Mouse (Mus musculus) intestine, postnatal 0 days (tissue): ENCODE data around the gene 1700019D03Rik. TPM values are rescaled to one million over a fixed set of nuclear protein-coding genes. Genes with fewer than 3 reads are reported as not detected.
A peak's percentile ranks its signal among the peaks of the same experiment; 100 is the strongest.

Experiments used
- ATAC-seq: fragments of 200-750 bp; cut with Nextera tagmentation; 2 replicates; pipeline ENCODE4 v1.8.0; 2017; ENCODE audit warnings: mild to moderate bottlenecking, moderate TSS enrichment, moderate library complexity
- H3K27ac ChIP-seq: fragments of 300-500 bp; sonication (generic); 2 replicates; pipeline ENCODE4 v1.5.1; 2014; ENCODE audit warnings: mild to moderate bottlenecking, low read depth, low read length, moderate library complexity
- H3K27me3 ChIP-seq: fragments of 300-500 bp; sonication (generic); replicated peaks from 2 replicates; pipeline ENCODE4 v1.6.1; 2014; ENCODE audit warnings: low read length, mixed read lengths; ENCODE audit not compliant: control insufficient read depth, insufficient read depth
- H3K36me3 ChIP-seq: fragments of 300-500 bp; sonication (generic); 2 replicates; pipeline ENCODE4 v1.6.1; 2014; ENCODE audit warnings: mild to moderate bottlenecking, moderate library complexity; ENCODE audit not compliant: control insufficient read depth, insufficient read depth
- H3K4me1 ChIP-seq: fragments of 300-500 bp; sonication (generic); replicated peaks from 2 replicates; pipeline ENCODE4 v1.6.1; 2014; ENCODE audit warnings: antibody characterized with exemption, low read length, mixed read lengths; ENCODE audit not compliant: control insufficient read depth, insufficient read depth
- H3K4me2 ChIP-seq: fragments of 300-500 bp; sonication (generic); replicated peaks from 2 replicates; pipeline ENCODE4 v1.6.1; 2014; ENCODE audit warnings: low read depth, mild to moderate bottlenecking, moderate library complexity
- H3K4me3 ChIP-seq: fragments of 300-500 bp; sonication (generic); 2 replicates; pipeline ENCODE4 v1.5.1; 2014; ENCODE audit warnings: low read depth, low read length
- H3K9ac ChIP-seq: fragments of 300-500 bp; sonication (generic); 2 replicates; pipeline ENCODE4 v1.6.1; 2014; ENCODE audit warnings: mild to moderate bottlenecking, low read depth, low read length
- H3K9me3 ChIP-seq: fragments of 300-500 bp; sonication (generic); 2 replicates; pipeline ENCODE4 v1.6.1; 2016; ENCODE audit warnings: mixed run types; ENCODE audit not compliant: control insufficient read depth
- CTCF ChIP-seq: sonication (generic); IDR thresholded peaks from 2 replicates; pipeline ENCODE4 v1.5.1; 2016; ENCODE audit warnings: low read depth, mild to moderate bottlenecking, control low read depth, antibody characterized with exemption, moderate library complexity
- WGBS: fragments of 180-500 bp; shearing (Covaris S2); extraction: QIAGEN DNeasy Blood & Tissue Kit; methylation state at CpG from one replicate; pipeline ENCODE4 v1.1.7; 2014; 5-methylcytosine and 5-hydroxymethylcytosine counted together
- polyA plus RNA-seq: library from polyadenylated mRNA; unstranded; fragments of >200 nt; fragmentation: Nextera tagmentation; extraction: Ambion mirVana; gene quantifications from 2 replicates; pipeline ENCODE4 v1.2.1, GENCODE M21; 2015

1700019D03Rik gene
- polyA plus RNA-seq, 1 experiment from 2014 or later = 30.5 TPM

GRCm38 (mm10) chr1:53053087-53054022 is 33.4 kb upstream of the 1700019D03Rik start:
- H3K4me2 ChIP-seq = no peak overlapping the region
- no peaks in the 10 kb centered on the region for H3K9me3 ChIP-seq
- peak; percentile 79 for TF ChIP-seq CTCF
- H3K4me3 ChIP-seq = no peak overlapping the region
- H3K27ac ChIP-seq = no peak overlapping the region
- ATAC-seq = no peak
- no peak overlapping the region for H3K9ac ChIP-seq
- WGBS = 43% methylated on average over 9 of the region's 9 CpGs
- H3K4me1 ChIP-seq = no peaks in the 10 kb centered on the region
- no peaks in the 10 kb centered on the region for H3K36me3 ChIP-seq
- H3K27me3 ChIP-seq = no peaks in the 10 kb centered on the region

GRCm38 (mm10) chr1:53049763-53050427 is 29.9 kb upstream of the 1700019D03Rik start:
- no peak overlapping the region for H3K27ac ChIP-seq
- TF ChIP-seq CTCF = no peak
- no peak overlapping the region for H3K4me3 ChIP-seq
- no peak overlapping the region for H3K4me2 ChIP-seq
- H3K36me3 ChIP-seq = no peaks in the 10 kb centered on the region
- H3K9ac ChIP-seq = no peak overlapping the region
- no peaks in the 10 kb centered on the region for H3K4me1 ChIP-seq
- 83% methylated on average over 8 of the region's 8 CpGs for WGBS
- no peak for ATAC-seq
- no peaks in the 10 kb centered on the region for H3K27me3 ChIP-seq
- no peaks in the 10 kb centered on the region for H3K9me3 ChIP-seq

GRCm38 (mm10) chr1:53037443-53037871 is 17.5 kb upstream of the 1700019D03Rik start:
- 79% methylated on average over 5 of the region's 5 CpGs for WGBS
- Histone ChIP-seq H3K4me2 (no peak overlapping the region), H3K27me3 (no peaks in the 10 kb centered on the region), H3K4me1 (no peaks in the 10 kb centered on the region), H3K36me3 (no peaks in the 10 kb centered on the region), H3K27ac (no peak overlapping the region), H3K9ac (no peak overlapping the region), H3K4me3 (no peak overlapping the region), H3K9me3 (no peaks in the 10 kb centered on the region)
- no peak for TF ChIP-seq CTCF
- no peak for ATAC-seq

GRCm38 (mm10) chr1:53032550-53032949 is 12.6 kb upstream of the 1700019D03Rik start:
- H3K9ac ChIP-seq = no peak overlapping the region
- no peaks in the 10 kb centered on the region for H3K9me3 ChIP-seq
- H3K4me3 ChIP-seq = no peak overlapping the region
- TF ChIP-seq CTCF = peak; percentile 56
- H3K27me3 ChIP-seq = no peaks in the 10 kb centered on the region
- no peaks in the 10 kb centered on the region for H3K4me1 ChIP-seq
- no peak overlapping the region for H3K27ac ChIP-seq
- H3K36me3 ChIP-seq = no peaks in the 10 kb centered on the region
- H3K4me2 ChIP-seq = no peak overlapping the region
- no peak for ATAC-seq

- no peaks in the 10 kb centered on the region for H3K36me3 ChIP-seq
- 57% methylated on average over 3 of the region's 3 CpGs for WGBS
- H3K4me2 ChIP-seq = no peak overlapping the region
- no peak for ATAC-seq
- no peak for TF ChIP-seq CTCF
- no peaks in the 10 kb centered on the region for H3K4me1 ChIP-seq
- no peak overlapping the region for H3K4me3 ChIP-seq
- H3K27ac ChIP-seq = no peak overlapping the region
- H3K27me3 ChIP-seq = no peaks in the 10 kb centered on the region
- no peak overlapping the region for H3K9ac ChIP-seq
- no peaks in the 10 kb centered on the region for H3K9me3 ChIP-seq
Observed at GRCm38 (mm10) chr1:53018746-53019505, 1.1 kb downstream of the 1700019D03Rik start.

GRCm38 (mm10) chr1:53015606-53016005 is 4.4 kb downstream of the 1700019D03Rik start:
- no peak overlapping the region for H3K4me2 ChIP-seq

More at GRCm38 (mm10) chr1:53015606-53016005, 4.4 kb downstream of the 1700019D03Rik start:
- 89% methylated on average over 5 of the region's 5 CpGs for WGBS
- ATAC-seq = no peak
- no peaks in the 10 kb centered on the region for H3K36me3 ChIP-seq
- no peaks in the 10 kb centered on the region for H3K9me3 ChIP-seq
- H3K4me3 ChIP-seq = no peak overlapping the region
- H3K9ac ChIP-seq = no peak overlapping the region
- TF ChIP-seq CTCF = no peak
- no peaks in the 10 kb centered on the region for H3K4me1 ChIP-seq
- H3K27me3 ChIP-seq = no peaks in the 10 kb centered on the region
- H3K27ac ChIP-seq = no peak overlapping the region
